Mouse (Mus musculus) layer of hippocampus, adult 18-20 months (tissue): ENCODE measurements at regions not wholly inside any gene's neighbourhood (a gene's known extent, or its start where the extent isn't known, plus 50 kb on each side); places are given as distances from the start of the nearest gene placed in this dataset.

Source experiments
- DNase-seq, 2 experiments: peaks; one replicate each; pipeline ENCODE4 v3.0.0; 2022; ENCODE audit warnings: low spot score in 2 of 2
- microRNA-seq, 2 experiments: library from miRNA; unstranded; fragments of <30 nt; microRNA quantifications; one replicate each; pipeline ENCODE4 v1.2.0; 2021

- no peak for DNase-seq
These were observed 60.2 kb upstream of the Unc5b start for GRCm38 (mm10) chr10:60891476-60892170.

GRCm38 (mm10) chr10:60889792-60890191 is 58.4 kb upstream of the Unc5b start:
- no peak for DNase-seq

DNA sequence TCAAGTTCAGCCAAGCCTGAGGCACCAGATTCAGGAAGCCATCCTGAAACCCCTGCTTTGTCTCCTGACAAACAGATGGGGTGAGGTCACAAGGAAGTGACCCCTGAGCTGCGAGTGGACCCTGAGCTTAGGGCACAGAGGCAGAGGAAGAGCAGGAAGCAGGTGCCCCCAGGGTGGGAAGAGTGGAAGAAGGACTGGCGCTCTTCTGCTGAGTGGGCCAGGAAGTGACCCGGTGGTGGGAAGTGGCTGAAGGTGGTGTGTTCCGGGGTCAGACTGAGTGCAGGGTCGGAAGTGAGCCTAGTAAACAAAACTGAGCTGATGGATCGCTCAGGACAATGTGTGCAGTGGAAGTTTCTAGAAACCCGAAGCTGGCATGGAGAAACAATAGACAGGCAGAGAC is 57.2 kb upstream of the Unc5b start:
- DNase-seq = no peak

DNA sequence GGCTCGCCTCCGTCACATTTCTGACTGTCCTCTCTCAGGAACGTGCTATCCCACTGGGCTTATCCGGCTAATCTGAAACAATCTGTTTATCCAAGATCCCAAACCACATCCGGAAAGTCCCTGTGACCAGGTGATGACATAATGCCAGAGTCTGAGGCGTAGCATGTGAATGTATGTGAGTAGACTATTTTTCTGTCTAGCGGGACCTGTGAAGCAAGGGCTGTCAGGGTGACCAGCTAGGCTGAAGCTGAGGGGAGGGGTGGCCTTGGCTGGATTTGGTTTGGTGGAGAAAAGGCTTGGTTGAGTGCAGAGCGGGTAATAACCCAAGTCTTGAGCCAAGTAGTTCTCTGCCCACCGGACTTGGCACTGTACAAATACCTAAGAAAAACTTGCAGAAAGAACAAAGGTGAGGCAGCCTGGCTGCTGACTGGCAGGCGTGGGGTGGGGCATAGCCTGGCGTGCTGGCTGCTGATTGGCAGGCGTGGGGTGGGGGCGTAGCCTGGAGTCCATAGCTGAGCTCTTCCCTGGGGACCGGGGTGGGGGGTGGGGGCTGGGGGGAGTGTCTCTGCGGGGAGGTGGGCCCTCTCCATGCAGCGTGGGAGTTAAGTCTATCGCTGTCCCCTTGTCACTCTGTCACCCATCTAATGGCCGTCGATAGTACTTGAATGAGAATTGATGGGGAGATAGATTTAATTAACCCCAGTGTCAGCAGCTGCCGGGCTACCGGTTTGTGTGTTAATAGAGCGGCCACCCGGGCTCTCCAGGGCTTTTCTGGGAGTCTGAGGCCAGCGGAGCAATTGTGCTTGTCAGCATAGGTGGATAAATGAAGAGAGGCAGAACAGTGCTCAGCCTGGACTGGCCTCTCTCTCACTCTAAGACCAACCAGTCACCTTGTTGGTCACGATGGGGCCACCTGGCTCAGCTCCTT is 54.2 kb upstream of the Unc5b start:
- no peak for DNase-seq

GRCm38 (mm10) chr10:60884806-60885205 is 53.4 kb upstream of the Unc5b start:
- no peak for DNase-seq

Small RNA genes in the stretch of these regions (microRNA-seq; reads per million reads assigned to microRNA genes)
- 0 reads per million in 2 experiments for gene Mir466j
- gene Mir6408 = 0 reads per million in 2 experiments
